Comparison of ENCODE assay signal across 15 mouse cellular contexts in the genomic region with DNA sequence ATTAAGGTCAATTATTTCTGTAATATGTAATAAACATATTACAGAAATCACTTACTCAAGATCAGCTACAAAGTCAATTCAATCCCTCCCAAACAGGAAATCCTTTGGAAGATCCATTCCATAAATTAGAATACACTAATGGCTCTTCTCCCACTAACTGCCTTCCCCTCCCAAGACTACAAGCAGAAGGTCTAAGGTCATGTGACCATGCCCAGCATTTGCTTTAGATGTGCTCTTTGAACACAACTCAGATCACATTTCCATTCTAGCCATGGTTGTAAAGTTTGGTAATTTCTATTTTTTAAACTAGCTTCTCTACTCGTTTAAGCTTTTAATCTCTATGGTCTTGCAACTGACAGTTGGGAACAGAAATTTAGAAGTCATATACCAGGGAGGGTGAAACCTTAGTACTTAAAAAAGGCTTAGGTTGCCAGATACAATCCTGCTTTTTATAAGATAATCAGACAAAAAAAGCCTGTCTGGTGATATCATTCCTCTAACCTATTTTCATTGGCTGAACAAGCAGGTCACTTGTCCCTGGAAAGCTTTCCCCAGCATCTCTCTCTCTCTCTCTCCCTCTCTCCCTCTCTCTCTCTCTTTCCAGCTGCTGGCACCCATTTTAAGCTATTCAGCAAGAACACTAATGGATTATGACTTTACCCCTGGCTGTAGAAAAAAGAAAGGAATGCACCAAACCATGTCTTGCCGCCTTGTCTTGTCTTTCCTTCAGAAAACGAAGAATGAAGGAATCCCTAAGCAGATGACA. TPM values are rescaled to one million over a fixed set of nuclear protein-coding genes. Genes with fewer than 3 reads are reported as not detected.
DNase-seq lines count a peak whose midpoint lies in the region; ATAC-seq lines count a peak whose summit lies in the region.
"Had no signal": no experiment of that assay in that cellular context is flagged by ENCODE, and none has a peak within 500 bp of the region (broad histone marks: within the 10 kb centered on the region; RNA-seq: fewer than 3 reads in every experiment).

No protein-coding gene starts in this region.

- H3K27me3 ChIP-seq in hindbrain, embryonic 10.5 days (ENCODE audit: insufficient read depth, poor library complexity, severe bottlenecking), result no peaks in the 10 kb centered on the region
- H3K27me3 ChIP-seq in hindbrain, embryonic 11.5 days (ENCODE audit: control insufficient read depth, insufficient read depth, low read length), result no peaks in the 10 kb centered on the region
- H3K27me3 ChIP-seq in midbrain, embryonic 11.5 days (ENCODE audit: control insufficient read depth, insufficient read depth, low read length), result no peaks in the 10 kb centered on the region
- no peaks in the 10 kb centered on the region for H3K27me3 ChIP-seq in midbrain, embryonic 16.5 days (ENCODE audit: control insufficient read depth, insufficient read depth, low read depth, low read length)
- H3K27me3 ChIP-seq: neural tube, embryonic 12.5 days had no signal

- H3K9ac ChIP-seq in hindbrain, embryonic 11.5 days (ENCODE audit: low read depth, low read length), result no peak overlapping the region
- no peak overlapping the region for H3K9ac ChIP-seq in midbrain, embryonic 11.5 days (ENCODE audit: low read length)
- H3K9ac ChIP-seq in midbrain, embryonic 16.5 days (ENCODE audit: low read depth, low read length), result no peak overlapping the region
- H3K9ac ChIP-seq: liver, embryonic 14.5 days; neural tube, embryonic 12.5 days had no signal

- DNase-seq in embryo, embryonic 10 days (ENCODE audit: low spot score), result peak; percentile 44
- DNase-seq in embryo, embryonic 10.5 days (ENCODE audit: low spot score), result no peak
- no peak for DNase-seq in hindbrain, embryonic 10.5 days (ENCODE audit: low spot score)
- no peak for DNase-seq in hindbrain, embryonic 11.5 days (ENCODE audit: low spot score)
- DNase-seq in midbrain, embryonic 11.5 days (ENCODE audit: low spot score, missing footprints), result peak; percentile 51
- peak; percentile 18 for DNase-seq in retina, embryonic 14.5 days (ENCODE audit: low spot score)
- no peak for DNase-seq in right cerebral cortex, postnatal 4 days
- DNase-seq: adrenal gland, postnatal 36 days; cerebellum, adult 11-12 months; heart, postnatal 36 days; layer of hippocampus, adult 9-11 months had no signal

- 65% methylated on average over 3 of the region's 3 CpGs for WGBS in hindbrain, embryonic 10.5 days
- 67% methylated on average over 3 of the region's 3 CpGs for WGBS in hindbrain, embryonic 11.5 days
- 51% methylated on average over 3 of the region's 3 CpGs for WGBS in midbrain, embryonic 11.5 days
- WGBS in midbrain, embryonic 16.5 days, result 47% methylated on average over 3 of the region's 3 CpGs

- H3K4me1 ChIP-seq in hindbrain, embryonic 10.5 days (replicated peaks), result peaks cover 24% of the 10 kb centered on the region
- no peaks in the 10 kb centered on the region for H3K4me1 ChIP-seq in hindbrain, embryonic 11.5 days (replicated peaks; ENCODE audit: control insufficient read depth, insufficient read depth, low read length)
- H3K4me1 ChIP-seq in midbrain, embryonic 11.5 days (ENCODE audit: control insufficient read depth, insufficient read depth, low read length), result peaks cover 6% of the 10 kb centered on the region; the same call in 1 of the 2 replicates
- H3K4me1 ChIP-seq in midbrain, embryonic 16.5 days (ENCODE audit: control insufficient read depth, insufficient read depth, low read length), result peaks cover 20% of the 10 kb centered on the region

- H3K27ac ChIP-seq in hindbrain, embryonic 10.5 days, result 0 out of 2 replicates have a peak overlapping the region, but pooled peaks have one; percentile 0
- no peak overlapping the region for H3K27ac ChIP-seq in hindbrain, embryonic 11.5 days (ENCODE audit: low read depth, low read length)
- no peak overlapping the region for H3K27ac ChIP-seq in midbrain, embryonic 11.5 days (ENCODE audit: low read depth, low read length)
- H3K27ac ChIP-seq in midbrain, embryonic 16.5 days (ENCODE audit: low read length), result no peak overlapping the region; the same call in 1 of the 2 replicates
- H3K27ac ChIP-seq: liver, embryonic 14.5 days; macrophage; neural tube, embryonic 12.5 days had no signal

- peaks cover 3% of the 10 kb centered on the region; the same call in 1 of the 2 replicates for H3K9me3 ChIP-seq in hindbrain, embryonic 10.5 days
- no peaks in the 10 kb centered on the region for H3K9me3 ChIP-seq in hindbrain, embryonic 11.5 days (ENCODE audit: control insufficient read depth, low read length)
- no peaks in the 10 kb centered on the region for H3K9me3 ChIP-seq in midbrain, embryonic 11.5 days (ENCODE audit: control insufficient read depth, low read length)
- H3K9me3 ChIP-seq in midbrain, embryonic 16.5 days (replicated peaks; ENCODE audit: control insufficient read depth, low read length, poor library complexity, severe bottlenecking), result no peaks in the 10 kb centered on the region
- H3K9me3 ChIP-seq: neural tube, embryonic 12.5 days had no signal

- peaks cover 6% of the 10 kb centered on the region; the same call in 1 of the 2 replicates for H3K36me3 ChIP-seq in hindbrain, embryonic 10.5 days
- no peaks in the 10 kb centered on the region for H3K36me3 ChIP-seq in hindbrain, embryonic 11.5 days (ENCODE audit: control insufficient read depth, insufficient read depth, low read length)
- H3K36me3 ChIP-seq in midbrain, embryonic 11.5 days (ENCODE audit: control insufficient read depth, insufficient read depth, low read length), result no peaks in the 10 kb centered on the region
- no peaks in the 10 kb centered on the region for H3K36me3 ChIP-seq in midbrain, embryonic 16.5 days (ENCODE audit: control insufficient read depth, insufficient read depth, low read length)
- H3K36me3 ChIP-seq: neural tube, embryonic 12.5 days had no signal

- no peak overlapping the region for H3K4me2 ChIP-seq in hindbrain, embryonic 11.5 days (replicated peaks; ENCODE audit: low read depth, low read length)
- no peak overlapping the region for H3K4me2 ChIP-seq in midbrain, embryonic 11.5 days
- no peak overlapping the region for H3K4me2 ChIP-seq in midbrain, embryonic 16.5 days (ENCODE audit: low read length)
- H3K4me2 ChIP-seq: neural tube, embryonic 12.5 days had no signal

- no peak for ATAC-seq in hindbrain, embryonic 11.5 days (ENCODE audit: low FRiP score)
- no peak for ATAC-seq in midbrain, embryonic 11.5 days (ENCODE audit: low FRiP score)
- no peak for ATAC-seq in midbrain, embryonic 16.5 days

- no peak overlapping the region for H3K4me3 ChIP-seq in hindbrain, embryonic 10.5 days
- no peak overlapping the region for H3K4me3 ChIP-seq in hindbrain, embryonic 11.5 days (ENCODE audit: low read depth, low read length)
- H3K4me3 ChIP-seq in midbrain, embryonic 11.5 days (ENCODE audit: low read depth, low read length), result no peak overlapping the region
- H3K4me3 ChIP-seq in midbrain, embryonic 16.5 days (ENCODE audit: low read depth, low read length), result no peak overlapping the region
- H3K4me3 ChIP-seq: neural tube, embryonic 12.5 days had no signal

RNA-seq across cellular contexts. Expression of gene Trim44, which starts 24.4 kb away (rescaled TPM):
- polyA plus RNA-seq in hindbrain, embryonic 10.5 days (2016; fragmentation: Nextera tagmentation; extraction: Ambion mirVana), result 23.7 and 25.3 TPM in 2 replicates
- 44.3 and 44.6 TPM in 2 replicates for polyA plus RNA-seq in hindbrain, embryonic 11.5 days (2014; fragmentation: Nextera tagmentation; extraction: Ambion mirVana)
- polyA plus RNA-seq in midbrain, embryonic 11.5 days (2014; fragmentation: Nextera tagmentation; extraction: Ambion mirVana), result 40.7 and 44.4 TPM in 2 replicates
- polyA plus RNA-seq in midbrain, embryonic 16.5 days (2015; fragmentation: Nextera tagmentation; extraction: Ambion mirVana), result 57.1 and 59.6 TPM in 2 replicates

Comparison
In these comparisons a context has a peak if more than half of its experiments do, and no peak if none do; other contexts are left out.
1. DNase-seq: peak in embryo, embryonic 10 days (single experiment), midbrain, embryonic 11.5 days (single experiment) and retina, embryonic 14.5 days (single experiment); none in embryo, embryonic 10.5 days (single experiment), hindbrain, embryonic 10.5 days (single experiment), hindbrain, embryonic 11.5 days (single experiment) and right cerebral cortex, postnatal 4 days (single experiment).